Mouse (Mus musculus) embryonic facial prominence, embryonic 15.5 days (tissue): Measurements from ENCODE around the gene Megf6. TPM values are rescaled to one million over a fixed set of nuclear protein-coding genes. Genes with fewer than 3 reads are reported as not detected.

Source experiments
- ATAC-seq: fragments of 200-750 bp; cut with Nextera tagmentation; 2 replicates; pipeline ENCODE4 v1.8.0; 2017; ENCODE audit warnings: low read depth, moderate TSS enrichment; ENCODE audit not compliant: insufficient number of reproducible peaks, low FRiP score, low TSS enrichment
- H3K27ac ChIP-seq: fragments of 300-500 bp; sonication (generic); replicated peaks from 2 replicates; pipeline ENCODE4 v1.5.1; 2015; ENCODE audit warnings: mild to moderate bottlenecking, inconsistent platforms
- H3K27me3 ChIP-seq: fragments of 300-500 bp; sonication (generic); 2 replicates; pipeline ENCODE4 v1.6.1; 2015; ENCODE audit warnings: inconsistent platforms
- H3K36me3 ChIP-seq: fragments of 300-500 bp; sonication (generic); 2 replicates; pipeline ENCODE4 v1.6.1; 2015; ENCODE audit warnings: mild to moderate bottlenecking, inconsistent platforms
- H3K4me1 ChIP-seq: fragments of 300-500 bp; sonication (generic); 2 replicates; pipeline ENCODE4 v1.6.1; 2015; ENCODE audit warnings: inconsistent platforms
- H3K4me2 ChIP-seq: fragments of 300-500 bp; sonication (generic); replicated peaks from 2 replicates; pipeline ENCODE4 v1.6.1; 2015; ENCODE audit warnings: mild to moderate bottlenecking, inconsistent platforms
- H3K4me3 ChIP-seq: fragments of 300-500 bp; sonication (generic); replicated peaks from 2 replicates; pipeline ENCODE4 v1.5.1; 2015; ENCODE audit warnings: mild to moderate bottlenecking, inconsistent platforms
- H3K9ac ChIP-seq: fragments of 300-500 bp; sonication (generic); 2 replicates; pipeline ENCODE4 v1.6.1; 2015; ENCODE audit warnings: inconsistent platforms
- H3K9me3 ChIP-seq: fragments of 300-500 bp; sonication (generic); replicated peaks from 2 replicates; pipeline ENCODE4 v1.6.1; 2016; ENCODE audit warnings: inconsistent platforms
- WGBS: fragments of 180-500 bp; shearing (Covaris S2); methylation state at CpG from one replicate; pipeline ENCODE4 v1.1.7; 2015; 5-methylcytosine and 5-hydroxymethylcytosine counted together
- polyA plus RNA-seq: library from polyadenylated mRNA; unstranded; fragments of >200 nt; fragmentation: Nextera tagmentation; extraction: Ambion mirVana; gene quantifications from 2 replicates; pipeline ENCODE4 v1.2.1, GENCODE M21; 2015

The Megf6 gene
- polyA plus RNA-seq, 1 experiment from 2014 or later, result 146 TPM

- ATAC-seq, result peak; percentile 96
- peak within 1 kb of the TSS; percentile 83 for H3K4me2 ChIP-seq
- peak within 1 kb of the TSS; percentile 71 for H3K9ac ChIP-seq
- H3K4me3 ChIP-seq, result peak within 1 kb of the TSS; percentile 90
- under 1% methylated on average over 59 of the region's 75 CpGs for WGBS
- no peaks in the 10 kb centered on the region for H3K27me3 ChIP-seq
- H3K27ac ChIP-seq, result peak within 1 kb of the TSS; percentile 78
- peaks cover 31% of the 10 kb centered on the region for H3K36me3 ChIP-seq
- peaks cover 22% of the 10 kb centered on the region for H3K4me1 ChIP-seq
- no peaks in the 10 kb centered on the region for H3K9me3 ChIP-seq
Observed at GRCm38 (mm10) chr4:154160538-154161390, 9.8 kb upstream of the Megf6 start, which contains the start of gene Tprgl. Gene Tprgl, minus strand, starts transcription at chr4:154160666.

GRCm38 (mm10) chr4:154163296-154163695 is 7.2 kb upstream of the Megf6 start:
- Histone ChIP-seq H3K9me3 (no peaks in the 10 kb centered on the region), H3K4me1 (peaks cover 22% of the 10 kb centered on the region), H3K27ac (no peak overlapping the region), H3K9ac (no peak overlapping the region), H3K27me3 (no peaks in the 10 kb centered on the region), H3K36me3 (peaks cover 7% of the 10 kb centered on the region), H3K4me3 (no peak overlapping the region), H3K4me2 (no peak overlapping the region)
- no peak for ATAC-seq
- WGBS, result 14% methylated on average over 7 of the region's 7 CpGs

- Histone ChIP-seq H3K9me3 (no peaks in the 10 kb centered on the region), H3K9ac (no peak overlapping the region), H3K4me2 (no peak overlapping the region), H3K27me3 (peaks cover 17% of the 10 kb centered on the region), H3K36me3 (no peaks in the 10 kb centered on the region), H3K4me3 (no peak overlapping the region), H3K4me1 (peaks cover 24% of the 10 kb centered on the region), H3K27ac (no peak overlapping the region)
- no peak for ATAC-seq
- WGBS, result 22% methylated on average over 5 of the region's 5 CpGs
Observed at GRCm38 (mm10) chr4:154167053-154167452, 3.5 kb upstream of the Megf6 start.

- Histone ChIP-seq H3K4me2 (peak overlapping the region; percentile 98), H3K27ac (no peak overlapping the region), H3K4me1 (peaks cover 41% of the 10 kb centered on the region), H3K9ac (peak overlapping the region; percentile 21; the same call in 1 of the 2 replicates), H3K27me3 (peaks cover 19% of the 10 kb centered on the region), H3K36me3 (no peaks in the 10 kb centered on the region), H3K9me3 (no peaks in the 10 kb centered on the region), H3K4me3 (peak overlapping the region; percentile 67)
- ATAC-seq, result peak; percentile 4; the same call in 1 of the 2 replicates
- WGBS, result 1% methylated on average over 15 of the region's 15 CpGs
Observed at GRCm38 (mm10) chr4:154170021-154170420, 509 bp upstream of the Megf6 start.

DNA sequence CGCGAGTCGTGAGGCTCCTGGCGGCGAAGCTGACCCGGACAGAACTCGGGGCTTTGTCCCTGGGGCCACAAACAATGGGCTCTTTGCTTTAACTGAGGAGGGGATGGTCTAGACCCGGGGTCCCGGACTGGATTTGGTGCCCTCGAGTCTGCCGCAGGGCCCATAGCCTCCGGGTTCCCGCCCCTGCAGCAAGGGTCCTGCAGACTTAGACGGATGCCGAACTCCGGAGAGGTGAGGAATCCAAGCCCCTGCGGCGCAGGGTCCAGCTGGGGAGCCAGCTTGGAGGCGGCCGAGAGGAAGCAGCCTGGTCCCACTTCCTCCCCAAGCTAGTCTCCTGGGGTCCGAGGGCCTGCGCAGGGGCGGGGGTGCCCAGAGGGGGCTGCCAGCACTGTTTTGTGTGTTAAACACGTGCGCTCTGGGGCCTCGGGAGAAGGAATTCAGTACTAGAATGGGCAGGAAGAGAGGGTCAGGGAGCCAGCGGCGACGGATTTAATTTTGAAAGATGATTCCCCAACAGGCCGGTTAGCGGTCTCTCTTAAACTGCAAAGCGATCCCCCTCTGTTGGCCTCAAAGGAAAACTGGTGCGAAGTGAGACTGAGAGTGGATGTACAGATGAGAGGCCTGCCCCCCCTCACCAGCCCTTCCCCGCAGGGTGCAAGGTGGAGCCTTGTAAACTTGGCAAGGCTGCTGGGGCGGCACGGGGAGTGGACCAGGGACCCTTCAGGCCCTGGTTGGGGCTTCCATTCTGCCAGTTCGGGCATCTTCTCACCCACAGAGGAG is 811 bp downstream of the Megf6 start:
- Histone ChIP-seq H3K4me3 (peak overlapping the region; percentile 67), H3K9ac (peak overlapping the region; percentile 39), H3K27me3 (peaks cover 19% of the 10 kb centered on the region), H3K27ac (peak overlapping the region; percentile 44), H3K4me1 (peaks cover 51% of the 10 kb centered on the region), H3K4me2 (peak overlapping the region; percentile 98), H3K36me3 (no peaks in the 10 kb centered on the region), H3K9me3 (no peaks in the 10 kb centered on the region)
- ATAC-seq, result peak; percentile 29; the same call in 1 of the 2 replicates
- WGBS, result under 1% methylated on average over 37 of the region's 37 CpGs

DNA sequence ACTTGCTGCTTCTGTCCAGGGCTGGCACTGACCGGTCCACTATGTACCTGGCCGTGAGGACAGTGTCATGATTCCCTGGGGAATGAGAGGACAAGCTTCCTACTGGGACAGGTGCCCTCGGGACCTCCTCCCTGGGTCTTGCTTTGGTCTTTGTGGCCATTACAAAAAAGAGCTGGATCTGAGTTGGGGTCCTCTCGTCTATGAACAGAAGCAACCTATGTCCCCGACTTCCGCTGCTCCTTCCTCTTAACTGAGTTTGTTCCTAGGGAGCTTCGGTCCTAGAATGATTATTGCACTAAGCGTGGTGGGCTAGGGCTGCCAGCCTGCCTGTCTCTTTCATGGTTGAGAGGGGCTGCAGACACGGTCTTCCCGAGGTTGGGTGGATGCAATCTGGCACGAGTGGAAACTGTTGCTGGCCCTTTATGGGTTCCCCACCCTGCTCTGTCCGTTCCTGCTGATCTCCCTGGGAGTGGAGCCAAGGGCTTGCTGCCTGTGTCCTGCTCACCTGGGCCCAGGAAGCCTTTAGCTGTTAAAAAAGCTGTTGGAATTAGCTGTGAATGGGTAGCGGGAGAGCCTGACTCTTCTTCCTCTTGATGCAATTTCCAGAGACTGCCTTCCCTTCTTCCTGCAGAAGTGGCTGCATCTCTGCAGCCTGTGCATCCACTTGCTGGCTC is 1.5 kb downstream of the Megf6 start:
- H3K36me3 ChIP-seq, result no peaks in the 10 kb centered on the region
- no peak overlapping the region for H3K27ac ChIP-seq
- H3K4me1 ChIP-seq, result peaks cover 51% of the 10 kb centered on the region
- H3K27me3 ChIP-seq, result peaks cover 19% of the 10 kb centered on the region
- H3K9ac ChIP-seq, result no peak overlapping the region
- H3K4me3 ChIP-seq, result peak overlapping the region; percentile 67
- no peaks in the 10 kb centered on the region for H3K9me3 ChIP-seq
- 27% methylated on average over 13 of the region's 13 CpGs for WGBS
- ATAC-seq, result no peak
- peak overlapping the region; percentile 98 for H3K4me2 ChIP-seq

DNA sequence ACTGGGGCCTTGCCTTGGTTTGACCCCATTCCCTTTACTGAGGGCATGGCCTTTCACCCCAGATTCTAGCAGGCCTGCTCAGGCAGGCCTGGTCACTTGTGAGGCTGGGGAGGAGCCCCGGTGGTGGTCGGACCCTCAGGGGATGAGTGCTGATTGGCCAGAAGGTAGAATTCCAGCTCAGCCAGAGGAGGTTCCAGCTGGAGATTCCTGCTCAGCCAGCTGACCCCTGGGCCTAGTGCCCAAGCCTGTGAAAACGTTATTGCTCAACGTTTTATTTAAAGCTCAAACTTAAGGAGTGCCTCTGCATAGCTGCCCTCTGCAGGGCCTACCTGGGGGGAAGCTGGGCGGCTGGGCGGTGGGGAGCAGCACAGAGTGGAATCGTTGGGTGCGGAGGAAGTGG is 6.7 kb downstream of the Megf6 start:
- no peak overlapping the region for H3K4me3 ChIP-seq
- H3K4me1 ChIP-seq, result peaks cover 29% of the 10 kb centered on the region
- ATAC-seq, result no peak
- H3K4me2 ChIP-seq, result no peak overlapping the region
- no peaks in the 10 kb centered on the region for H3K9me3 ChIP-seq
- no peaks in the 10 kb centered on the region for H3K36me3 ChIP-seq
- 47% methylated on average over 8 of the region's 8 CpGs for WGBS
- H3K9ac ChIP-seq, result no peak overlapping the region
- H3K27me3 ChIP-seq, result no peaks in the 10 kb centered on the region; the same call in 1 of the 2 replicates
- H3K27ac ChIP-seq, result no peak overlapping the region

GRCm38 (mm10) chr4:154181001-154181400 is 10.5 kb downstream of the Megf6 start:
- Histone ChIP-seq H3K9ac (no peak overlapping the region), H3K4me1 (peaks cover 7% of the 10 kb centered on the region; the same call in 1 of the 2 replicates), H3K27me3 (no peaks in the 10 kb centered on the region), H3K36me3 (no peaks in the 10 kb centered on the region), H3K4me3 (no peak overlapping the region), H3K4me2 (no peak overlapping the region), H3K9me3 (no peaks in the 10 kb centered on the region), H3K27ac (no peak overlapping the region)
- no peak for ATAC-seq
- WGBS, result 75% methylated on average over 7 of the region's 7 CpGs

GRCm38 (mm10) chr4:154183566-154183965 is 13.0 kb downstream of the Megf6 start:
- H3K27ac ChIP-seq, result no peak overlapping the region
- no peak overlapping the region for H3K9ac ChIP-seq
- no peaks in the 10 kb centered on the region for H3K36me3 ChIP-seq
- no peaks in the 10 kb centered on the region for H3K4me1 ChIP-seq
- H3K9me3 ChIP-seq, result no peaks in the 10 kb centered on the region
- no peak for ATAC-seq
- WGBS, result 87% methylated on average over 5 of the region's 5 CpGs
- no peak overlapping the region for H3K4me2 ChIP-seq
- no peaks in the 10 kb centered on the region for H3K27me3 ChIP-seq
- H3K4me3 ChIP-seq, result no peak overlapping the region

DNA sequence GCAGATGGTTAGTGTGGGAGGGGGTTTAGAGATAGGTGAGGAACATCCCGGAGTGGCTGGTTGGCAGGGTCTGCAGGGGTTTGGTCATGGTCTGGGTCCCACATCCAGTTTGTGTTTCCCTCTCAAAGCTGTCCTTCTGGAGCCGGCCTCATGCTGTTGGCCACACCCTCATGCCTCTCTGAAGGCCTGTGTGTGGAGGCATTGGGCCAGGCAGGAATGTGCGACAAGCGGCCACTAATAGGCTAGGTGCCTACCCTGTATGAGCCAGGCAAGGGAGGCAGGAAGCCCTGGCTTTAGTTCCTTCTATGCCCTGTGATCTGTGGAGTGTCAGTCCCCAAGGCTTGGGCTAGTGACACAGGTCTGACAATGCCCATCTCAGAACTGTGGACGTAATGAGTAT is 14.5 kb downstream of the Megf6 start:
- Histone ChIP-seq H3K27me3 (no peaks in the 10 kb centered on the region), H3K9ac (no peak overlapping the region), H3K36me3 (no peaks in the 10 kb centered on the region), H3K27ac (no peak overlapping the region), H3K9me3 (no peaks in the 10 kb centered on the region), H3K4me2 (no peak overlapping the region), H3K4me3 (no peak overlapping the region), H3K4me1 (no peaks in the 10 kb centered on the region)
- ATAC-seq, result no peak
- WGBS, result 71% methylated on average over 5 of the region's 5 CpGs

DNA sequence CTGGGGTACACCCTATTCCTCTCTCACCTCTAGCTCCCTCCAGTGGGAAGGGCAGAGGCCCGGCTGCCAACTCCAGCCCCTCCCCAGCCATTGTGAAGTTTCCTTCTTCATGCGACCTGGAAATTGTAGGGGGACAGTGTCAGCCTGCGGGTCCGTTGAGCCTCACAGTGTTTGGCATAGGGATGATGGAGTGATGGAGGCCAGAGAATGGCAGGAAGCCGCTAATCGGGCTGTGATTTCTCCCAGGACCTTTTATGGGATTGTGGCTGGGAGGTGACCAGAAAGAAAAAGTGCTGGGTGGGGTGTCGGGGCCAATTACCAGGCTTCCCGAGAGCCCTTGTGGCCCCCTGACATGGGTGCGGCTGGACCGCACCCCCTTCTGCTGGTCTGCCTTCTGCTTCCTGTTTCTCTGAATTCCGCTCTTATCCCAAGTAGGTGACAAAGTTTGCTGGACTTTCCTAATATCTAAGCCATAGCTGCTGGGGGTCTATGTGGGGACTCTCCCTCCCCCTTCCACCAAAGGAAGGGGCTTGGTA is 15.5 kb downstream of the Megf6 start:
- Histone ChIP-seq H3K36me3 (no peaks in the 10 kb centered on the region), H3K4me2 (no peak overlapping the region), H3K27me3 (no peaks in the 10 kb centered on the region), H3K9ac (no peak overlapping the region), H3K9me3 (no peaks in the 10 kb centered on the region), H3K4me3 (no peak overlapping the region), H3K4me1 (no peaks in the 10 kb centered on the region), H3K27ac (no peak overlapping the region)
- ATAC-seq, result no peak
- WGBS, result 83% methylated on average over 11 of the region's 11 CpGs
